Mouse (Mus musculus): Measurements from ENCODE around the gene Nos1ap. TPM values are rescaled to one million over a fixed set of nuclear protein-coding genes. Genes with fewer than 3 reads are reported as not detected.

Nos1ap gene
- polyA plus RNA-seq, 1 experiment: 2.3 TPM

DNA sequence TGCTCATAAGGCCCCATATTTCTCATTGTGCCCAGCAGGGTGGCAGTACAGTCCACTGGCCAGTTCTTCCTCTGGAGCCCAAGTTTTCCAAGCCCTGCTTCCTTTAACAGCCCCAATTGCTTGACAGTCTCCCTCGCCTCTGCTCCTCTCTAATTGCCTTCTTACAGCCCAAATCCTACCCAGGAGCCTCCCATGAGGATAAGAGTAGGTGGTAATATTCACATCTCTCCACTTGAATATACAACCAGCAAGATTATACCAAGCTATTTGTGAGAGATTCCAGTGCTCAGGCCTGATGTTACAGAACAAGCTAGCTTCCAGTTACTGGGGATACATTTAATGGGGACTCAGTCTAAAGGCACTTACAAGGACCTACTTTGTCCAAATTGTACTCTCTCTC, 166.6 kb downstream of the Nos1ap start:
- peaks cover 2% of the 10 kb centered on the region; the same call in 1 of the 2 replicates for H3K4me1 ChIP-seq (ENCODE audit: control insufficient read depth, insufficient read depth, insufficient read length, low read length)
- H3K27ac ChIP-seq (replicated peaks; ENCODE audit: low read depth, low read length): no peak overlapping the region
- no peak overlapping the region for H3K4me3 ChIP-seq (ENCODE audit: insufficient read depth, low read depth, low read length)

GRCm38 (mm10) chr1:170422188-170422587, 167.5 kb downstream of the Nos1ap start:
- H3K4me1 ChIP-seq (ENCODE audit: control insufficient read depth, insufficient read depth, insufficient read length, low read length): peaks cover 2% of the 10 kb centered on the region; the same call in 1 of the 2 replicates
- H3K27ac ChIP-seq (replicated peaks; ENCODE audit: low read depth, low read length): no peak overlapping the region
- no peak overlapping the region for H3K4me3 ChIP-seq (ENCODE audit: insufficient read depth, low read depth, low read length)

- Histone ChIP-seq H3K4me1 (ENCODE audit: control insufficient read depth, insufficient read depth, insufficient read length, low read length) (peaks cover 2% of the 10 kb centered on the region; the same call in 1 of the 2 replicates), H3K4me3 (ENCODE audit: insufficient read depth, low read depth, low read length) (no peak overlapping the region), H3K27ac (replicated peaks; ENCODE audit: low read depth, low read length) (no peak overlapping the region)
Observed at GRCm38 (mm10) chr1:170419961-170420360, 169.7 kb downstream of the Nos1ap start.

- Histone ChIP-seq H3K4me3 (ENCODE audit: insufficient read depth, low read depth, low read length) (no peak overlapping the region), H3K4me1 (ENCODE audit: control insufficient read depth, insufficient read depth, insufficient read length, low read length) (peaks cover 2% of the 10 kb centered on the region; the same call in 1 of the 2 replicates), H3K27ac (replicated peaks; ENCODE audit: low read depth, low read length) (no peak overlapping the region)
Observed at GRCm38 (mm10) chr1:170418131-170418530, 171.5 kb downstream of the Nos1ap start.

- H3K4me3 ChIP-seq (ENCODE audit: insufficient read depth, low read depth, low read length): no peak overlapping the region
- no peaks in the 10 kb centered on the region for H3K4me1 ChIP-seq (ENCODE audit: control insufficient read depth, insufficient read depth, insufficient read length, low read length)
- H3K27ac ChIP-seq (replicated peaks; ENCODE audit: low read depth, low read length): no peak overlapping the region
Observed at GRCm38 (mm10) chr1:170416967-170417366, 172.7 kb downstream of the Nos1ap start.

DNA sequence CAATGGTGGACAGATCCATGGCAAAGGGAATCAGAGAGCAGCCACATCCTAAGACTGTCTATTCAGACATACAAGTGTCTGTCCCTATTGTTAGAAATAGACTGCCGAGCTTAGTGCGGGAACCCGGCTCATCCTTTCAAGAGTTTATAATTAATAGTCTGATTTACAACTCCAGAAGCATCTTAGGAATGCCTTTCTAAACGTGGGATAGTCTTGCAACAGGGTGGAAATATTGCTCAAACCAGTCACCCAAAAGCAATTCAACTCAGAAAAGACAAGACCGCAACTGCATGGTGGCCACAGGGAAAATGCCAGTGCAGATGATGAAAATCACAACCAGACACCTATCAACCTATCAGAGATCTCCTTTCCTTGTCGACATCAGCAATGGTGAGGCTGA, 173.5 kb downstream of the Nos1ap start:
- Histone ChIP-seq H3K27ac (replicated peaks; ENCODE audit: low read depth, low read length) (no peak overlapping the region), H3K4me1 (ENCODE audit: control insufficient read depth, insufficient read depth, insufficient read length, low read length) (no peaks in the 10 kb centered on the region), H3K4me3 (ENCODE audit: insufficient read depth, low read depth, low read length) (no peak overlapping the region)

GRCm38 (mm10) chr1:170415395-170415794, 174.3 kb downstream of the Nos1ap start:
- Histone ChIP-seq H3K4me3 (ENCODE audit: insufficient read depth, low read depth, low read length) (no peak overlapping the region), H3K4me1 (ENCODE audit: control insufficient read depth, insufficient read depth, insufficient read length, low read length) (no peaks in the 10 kb centered on the region)

DNA sequence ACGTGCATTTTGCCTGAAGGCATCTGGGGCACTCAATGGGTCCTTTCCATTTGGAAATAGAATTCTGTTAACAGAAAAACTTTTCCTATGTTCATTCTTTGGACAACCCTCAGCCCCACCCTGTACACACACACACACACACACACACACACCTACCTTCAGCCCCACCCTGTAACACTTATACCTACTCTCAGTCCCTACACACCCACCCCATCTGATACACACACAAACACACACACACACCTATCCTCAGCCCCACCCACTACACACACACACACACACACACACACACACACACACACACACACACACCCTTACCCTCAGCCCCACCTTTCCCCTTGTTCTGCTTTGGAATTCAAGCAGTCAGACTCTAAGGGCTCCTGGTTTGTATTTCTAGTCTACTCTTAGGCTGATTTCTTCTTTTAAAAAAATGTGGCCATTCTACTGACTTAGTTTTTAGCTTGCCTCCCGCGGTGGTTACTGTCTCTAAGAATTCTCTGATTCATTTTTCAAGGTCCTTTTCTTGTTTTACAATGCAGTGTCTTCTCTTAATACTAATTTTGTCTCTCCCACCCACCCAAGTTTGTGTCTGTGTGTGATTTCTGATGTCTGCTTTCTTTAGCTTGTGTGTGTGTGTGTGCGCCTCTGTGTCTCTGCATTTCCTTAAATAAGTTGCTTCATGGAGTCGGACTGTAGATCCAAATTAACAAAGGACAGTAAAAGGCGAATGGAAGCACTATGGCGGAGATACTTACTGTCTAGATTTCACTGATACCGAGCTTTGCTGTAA, 179.1 kb downstream of the Nos1ap start:
- Histone ChIP-seq H3K4me3 (ENCODE audit: insufficient read depth, low read depth, low read length) (no peak overlapping the region), H3K27ac (replicated peaks; ENCODE audit: low read depth, low read length) (no peak overlapping the region), H3K4me1 (ENCODE audit: control insufficient read depth, insufficient read depth, insufficient read length, low read length) (no peaks in the 10 kb centered on the region)

More at GRCm38 (mm10) chr1:170415395-170415794, 174.3 kb downstream of the Nos1ap start:
- no peak overlapping the region for H3K27ac ChIP-seq (replicated peaks; ENCODE audit: low read depth, low read length)

GRCm38 (mm10) chr1:170409091-170409490, 180.6 kb downstream of the Nos1ap start:
- Histone ChIP-seq H3K4me1 (ENCODE audit: control insufficient read depth, insufficient read depth, insufficient read length, low read length) (no peaks in the 10 kb centered on the region), H3K27ac (replicated peaks; ENCODE audit: low read depth, low read length) (no peak overlapping the region), H3K4me3 (ENCODE audit: insufficient read depth, low read depth, low read length) (no peak overlapping the region)

DNA sequence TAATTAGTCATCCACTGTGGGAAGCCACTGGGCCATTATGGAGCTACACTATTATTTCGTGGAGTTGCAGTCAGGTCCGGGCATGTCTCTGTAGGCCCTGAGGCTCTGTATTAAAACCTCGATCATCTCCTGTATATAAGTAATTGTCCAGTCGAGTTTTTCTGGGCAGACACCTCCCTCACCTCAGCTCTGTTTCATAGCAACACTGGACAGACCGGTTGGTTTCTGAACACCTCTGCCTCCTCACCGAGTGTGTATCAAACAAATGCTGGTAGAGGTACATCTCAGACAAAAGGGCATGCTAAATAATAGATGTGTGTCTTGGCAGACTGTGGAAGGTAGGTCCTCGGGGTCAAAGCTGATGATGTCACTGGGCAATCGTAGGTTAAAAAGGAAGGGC, 182.7 kb downstream of the Nos1ap start:
- H3K4me1 ChIP-seq (ENCODE audit: control insufficient read depth, insufficient read depth, insufficient read length, low read length): no peaks in the 10 kb centered on the region
- no peak overlapping the region for H3K27ac ChIP-seq (replicated peaks; ENCODE audit: low read depth, low read length)
- no peak overlapping the region for H3K4me3 ChIP-seq (ENCODE audit: insufficient read depth, low read depth, low read length)

- Histone ChIP-seq H3K4me1 (ENCODE audit: control insufficient read depth, insufficient read depth, insufficient read length, low read length) (no peaks in the 10 kb centered on the region), H3K27ac (replicated peaks; ENCODE audit: low read depth, low read length) (no peak overlapping the region), H3K4me3 (ENCODE audit: insufficient read depth, low read depth, low read length) (no peak overlapping the region)
Observed at GRCm38 (mm10) chr1:170405152-170405551, 184.5 kb downstream of the Nos1ap start.

- Histone ChIP-seq H3K4me3 (ENCODE audit: insufficient read depth, low read depth, low read length) (no peak overlapping the region), H3K4me1 (ENCODE audit: control insufficient read depth, insufficient read depth, insufficient read length, low read length) (no peaks in the 10 kb centered on the region)
Observed at GRCm38 (mm10) chr1:170402682-170403081, 187.0 kb downstream of the Nos1ap start.

GRCm38 (mm10) chr1:170398866-170399265, 190.8 kb downstream of the Nos1ap start:
- Histone ChIP-seq H3K4me1 (ENCODE audit: control insufficient read depth, insufficient read depth, insufficient read length, low read length) (no peaks in the 10 kb centered on the region), H3K4me3 (ENCODE audit: insufficient read depth, low read depth, low read length) (no peak overlapping the region), H3K27ac (replicated peaks; ENCODE audit: low read depth, low read length) (no peak overlapping the region)

More at GRCm38 (mm10) chr1:170402682-170403081, 187.0 kb downstream of the Nos1ap start:
- no peak overlapping the region for H3K27ac ChIP-seq (replicated peaks; ENCODE audit: low read depth, low read length)

GRCm38 (mm10) chr1:170395101-170395500, 194.6 kb downstream of the Nos1ap start:
- Histone ChIP-seq H3K4me3 (ENCODE audit: insufficient read depth, low read depth, low read length) (no peak overlapping the region), H3K4me1 (ENCODE audit: control insufficient read depth, insufficient read depth, insufficient read length, low read length) (no peaks in the 10 kb centered on the region), H3K27ac (replicated peaks; ENCODE audit: low read depth, low read length) (no peak overlapping the region)

DNA sequence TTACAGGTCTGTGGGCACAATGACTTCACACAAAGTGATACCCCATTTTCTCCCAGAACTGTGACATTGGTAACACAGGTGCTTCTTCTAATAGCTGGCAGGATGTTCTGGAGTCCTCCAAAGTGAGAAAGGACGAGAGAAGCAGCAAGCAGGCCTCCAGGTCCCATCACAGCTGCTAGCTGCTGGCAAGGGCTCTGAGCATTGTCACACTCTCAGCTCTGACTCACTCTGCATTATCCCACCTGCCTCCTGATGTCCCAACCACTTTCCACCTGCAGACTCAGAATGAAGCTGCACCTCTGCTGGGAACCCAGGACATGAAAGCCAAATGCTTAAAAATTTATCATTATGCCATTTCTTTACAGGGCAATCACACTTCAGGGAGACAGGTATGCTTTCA, 195.0 kb downstream of the Nos1ap start:
- Histone ChIP-seq H3K4me3 (ENCODE audit: insufficient read depth, low read depth, low read length) (no peak overlapping the region), H3K4me1 (ENCODE audit: control insufficient read depth, insufficient read depth, insufficient read length, low read length) (no peaks in the 10 kb centered on the region), H3K27ac (replicated peaks; ENCODE audit: low read depth, low read length) (no peak overlapping the region)

Data from brown adipose tissue, adult 24 weeks (tissue).